Mouse (Mus musculus) heart, embryonic 12.5 days (tissue): ENCODE results near the gene Dcaf5. TPM values are rescaled to one million over a fixed set of nuclear protein-coding genes. Genes with fewer than 3 reads are reported as not detected.

Experiments used
- ATAC-seq: fragments of 200-750 bp; cut with Nextera tagmentation; 2 replicates; pipeline ENCODE4 v1.8.0; 2017; ENCODE audit warnings: moderate TSS enrichment, moderate library complexity; ENCODE audit not compliant: insufficient number of reproducible peaks, low FRiP score
- H3K27ac ChIP-seq: fragments of 300-500 bp; sonication (generic); 2 replicates; pipeline ENCODE4 v1.5.1; 2016; ENCODE audit warnings: mild to moderate bottlenecking, moderate library complexity; ENCODE audit not compliant: poor library complexity, severe bottlenecking
- H3K27me3 ChIP-seq: fragments of 300-500 bp; sonication (generic); replicated peaks from 2 replicates; pipeline ENCODE4 v1.6.1; 2016; ENCODE audit warnings: mild to moderate bottlenecking, moderate library complexity
- H3K36me3 ChIP-seq: fragments of 300-500 bp; sonication (generic); 2 replicates; pipeline ENCODE4 v1.6.1; 2016; ENCODE audit warnings: mild to moderate bottlenecking, moderate library complexity
- H3K4me1 ChIP-seq: fragments of 300-500 bp; sonication (generic); replicated peaks from 2 replicates; pipeline ENCODE4 v1.6.1; 2016; ENCODE audit warnings: mild to moderate bottlenecking
- H3K4me2 ChIP-seq: fragments of 300-500 bp; sonication (generic); 2 replicates; pipeline ENCODE4 v1.6.1; 2016; ENCODE audit warnings: mild to moderate bottlenecking, moderate library complexity
- H3K4me3 ChIP-seq: fragments of 300-500 bp; sonication (generic); 2 replicates; pipeline ENCODE4 v1.5.1; 2016; ENCODE audit warnings: mild to moderate bottlenecking
- H3K9ac ChIP-seq: fragments of 300-500 bp; sonication (generic); 2 replicates; pipeline ENCODE4 v1.6.1; 2016; ENCODE audit warnings: mild to moderate bottlenecking, moderate library complexity
- H3K9me3 ChIP-seq: fragments of 300-500 bp; sonication (generic); replicated peaks from 2 replicates; pipeline ENCODE4 v1.6.1; 2016; ENCODE audit warnings: mild to moderate bottlenecking, moderate library complexity
- WGBS: fragments of 180-500 bp; shearing (Covaris S2); methylation state at CpG from one replicate; pipeline ENCODE4 v1.1.7; 2016; 5-methylcytosine and 5-hydroxymethylcytosine counted together
- polyA plus RNA-seq: library from polyadenylated mRNA; unstranded; fragments of >200 nt; fragmentation: Nextera tagmentation; extraction: Ambion mirVana; gene quantifications from 2 replicates; pipeline ENCODE4 v1.2.1, GENCODE M21; 2016

Dcaf5 gene
- polyA plus RNA-seq, 1 experiment from 2014 or later: 15.1 TPM

DNA sequence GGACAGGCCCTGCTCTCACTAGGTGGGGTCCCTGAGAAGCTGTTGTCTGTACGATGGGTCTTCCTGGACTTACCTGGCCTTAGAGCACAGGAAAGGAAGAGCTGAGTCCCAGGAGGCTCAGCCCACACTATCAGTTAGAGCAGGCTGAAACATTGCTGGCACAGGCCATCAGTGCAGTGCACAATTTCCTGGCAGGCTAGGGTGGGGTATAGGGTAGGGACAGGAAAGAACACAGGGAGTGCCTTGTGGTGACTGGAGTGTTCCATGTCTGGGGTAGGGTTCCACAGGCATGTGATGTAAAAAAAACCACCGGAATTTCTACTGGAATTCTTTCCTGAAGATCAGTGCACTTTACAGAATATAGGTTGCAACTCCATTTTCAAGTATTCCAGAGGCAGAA, 117.3 kb downstream of the Dcaf5 start:
- Histone ChIP-seq H3K4me2 (no peak overlapping the region), H3K9ac (no peak overlapping the region), H3K27ac (0 out of 2 replicates have a peak overlapping the region, but pooled peaks have one; percentile 15), H3K27me3 (no peaks in the 10 kb centered on the region), H3K4me1 (peaks cover 18% of the 10 kb centered on the region), H3K36me3 (no peaks in the 10 kb centered on the region), H3K9me3 (no peaks in the 10 kb centered on the region; the same call in 1 of the 2 replicates), H3K4me3 (no peak overlapping the region)
- 55% methylated on average over 2 of the region's 2 CpGs for WGBS
- ATAC-seq: peak; percentile 73; the same call in 1 of the 2 replicates

DNA sequence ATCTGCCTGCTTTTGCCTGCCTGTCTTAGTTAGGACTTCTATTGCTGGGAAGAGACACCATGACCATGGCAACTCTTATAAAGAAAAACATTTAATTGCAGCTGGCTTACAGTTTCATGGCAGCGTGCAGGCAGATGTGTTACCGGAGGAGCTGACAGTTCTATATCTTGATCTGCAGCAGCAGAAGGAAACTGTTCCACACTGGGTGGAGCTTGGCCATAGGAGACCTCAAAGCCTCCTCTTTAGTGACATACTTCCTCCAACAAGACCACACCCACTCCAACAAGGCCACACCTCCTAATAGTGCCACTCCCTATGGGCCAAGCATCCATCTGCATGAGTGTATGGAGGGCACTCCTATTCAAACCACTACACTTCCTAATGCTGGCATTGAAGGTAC, 121.1 kb downstream of the Dcaf5 start:
- 62% methylated on average over 2 of the region's 2 CpGs for WGBS
- Histone ChIP-seq H3K4me1 (peaks cover 8% of the 10 kb centered on the region), H3K4me2 (no peak overlapping the region), H3K27me3 (no peaks in the 10 kb centered on the region), H3K27ac (no peak overlapping the region), H3K4me3 (no peak overlapping the region), H3K9ac (no peak overlapping the region), H3K9me3 (no peaks in the 10 kb centered on the region; the same call in 1 of the 2 replicates), H3K36me3 (no peaks in the 10 kb centered on the region)
- no peak for ATAC-seq

DNA sequence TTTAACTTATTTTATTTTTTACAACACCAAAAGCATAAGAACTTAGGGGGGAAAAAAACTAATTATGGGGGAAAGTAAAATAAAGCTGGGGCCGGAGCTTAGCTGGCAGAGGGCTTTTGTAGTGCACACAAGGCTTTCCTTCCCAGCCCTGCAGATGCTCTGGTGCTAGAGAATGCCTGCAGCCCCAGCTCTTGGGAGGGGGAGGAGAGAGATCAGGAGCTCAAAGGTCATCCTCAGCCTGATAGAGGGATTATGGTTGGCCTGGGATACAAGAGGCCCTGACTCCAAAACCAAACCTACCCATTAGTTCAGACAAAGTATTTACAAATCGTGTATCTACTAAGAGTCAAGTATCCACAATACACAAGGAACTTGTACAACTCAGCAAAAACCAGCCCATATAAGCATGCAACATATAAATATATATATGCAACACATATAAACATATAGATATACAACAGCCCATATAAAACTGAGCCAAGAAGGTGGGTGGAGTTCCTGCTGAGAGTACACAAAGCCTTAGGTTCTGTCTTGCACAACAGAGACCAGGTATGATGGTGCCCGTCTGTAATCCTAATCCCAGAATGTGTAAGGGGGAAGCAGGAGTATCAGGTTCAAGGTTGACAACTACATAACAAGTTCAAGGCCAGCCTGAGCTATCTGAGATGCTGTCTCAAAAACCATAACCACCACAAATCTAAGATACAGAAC, 124.3 kb downstream of the Dcaf5 start:
- no peaks in the 10 kb centered on the region for H3K36me3 ChIP-seq
- no peaks in the 10 kb centered on the region for H3K27me3 ChIP-seq
- no peaks in the 10 kb centered on the region; the same call in 1 of the 2 replicates for H3K9me3 ChIP-seq
- no peak overlapping the region for H3K4me3 ChIP-seq
- WGBS: 75% methylated on average over 3 of the region's 3 CpGs
- H3K4me2 ChIP-seq: no peak overlapping the region
- ATAC-seq: no peak
- peaks cover 8% of the 10 kb centered on the region for H3K4me1 ChIP-seq
- no peak overlapping the region for H3K27ac ChIP-seq
- H3K9ac ChIP-seq: no peak overlapping the region

DNA sequence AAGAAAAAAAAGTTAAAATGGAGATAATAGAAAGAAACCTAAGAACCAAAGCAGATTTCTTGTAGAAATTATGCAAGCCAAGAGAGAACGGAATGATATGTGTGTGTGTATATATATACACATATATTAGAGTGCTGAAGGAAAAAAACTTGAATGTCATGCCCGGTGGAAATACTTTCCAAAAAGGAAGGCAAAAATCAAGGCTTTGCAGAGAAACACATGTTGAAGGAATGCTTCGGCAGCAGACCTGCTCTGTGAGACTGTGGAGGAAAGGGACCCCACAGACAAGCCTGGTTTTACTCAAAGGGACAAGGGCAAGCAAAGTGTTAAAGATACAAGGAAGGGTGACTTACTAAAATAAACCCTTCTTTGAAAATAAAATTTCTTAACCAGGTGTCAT, 128.8 kb downstream of the Dcaf5 start:
- no peak for ATAC-seq
- H3K4me1 ChIP-seq: no peaks in the 10 kb centered on the region
- no peak overlapping the region for H3K4me3 ChIP-seq
- no peaks in the 10 kb centered on the region for H3K36me3 ChIP-seq
- no peak overlapping the region for H3K27ac ChIP-seq
- 65% methylated on average over 3 of the region's 3 CpGs for WGBS
- peaks cover 14% of the 10 kb centered on the region for H3K9me3 ChIP-seq
- H3K9ac ChIP-seq: no peak overlapping the region
- H3K27me3 ChIP-seq: no peaks in the 10 kb centered on the region
- H3K4me2 ChIP-seq: no peak overlapping the region

DNA sequence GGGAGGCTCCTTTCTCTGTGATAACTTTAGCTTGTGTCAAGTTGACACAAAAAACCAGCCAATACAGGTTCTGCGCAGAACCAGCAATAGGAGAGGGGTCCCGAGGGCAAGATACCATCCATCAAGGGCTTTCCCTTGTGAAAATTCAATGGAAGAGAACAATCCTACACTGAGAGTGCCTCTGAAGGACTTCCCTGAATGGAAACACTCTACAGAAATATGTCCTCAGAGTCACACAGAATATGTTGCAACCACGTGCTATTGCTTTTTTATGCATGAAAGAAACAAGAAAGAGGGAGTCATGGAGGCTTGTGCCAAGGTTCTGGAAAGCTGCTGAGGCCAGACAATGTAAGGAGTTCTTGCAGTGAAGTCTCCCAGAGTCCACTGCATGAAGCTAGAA, 131.9 kb downstream of the Dcaf5 start:
- ATAC-seq: no peak
- Histone ChIP-seq H3K9ac (no peak overlapping the region), H3K4me3 (no peak overlapping the region), H3K4me1 (no peaks in the 10 kb centered on the region), H3K36me3 (no peaks in the 10 kb centered on the region), H3K9me3 (peaks cover 14% of the 10 kb centered on the region), H3K27me3 (no peaks in the 10 kb centered on the region), H3K27ac (no peak overlapping the region), H3K4me2 (no peak overlapping the region)
- WGBS: 89% methylated on average over 3 of the region's 3 CpGs

DNA sequence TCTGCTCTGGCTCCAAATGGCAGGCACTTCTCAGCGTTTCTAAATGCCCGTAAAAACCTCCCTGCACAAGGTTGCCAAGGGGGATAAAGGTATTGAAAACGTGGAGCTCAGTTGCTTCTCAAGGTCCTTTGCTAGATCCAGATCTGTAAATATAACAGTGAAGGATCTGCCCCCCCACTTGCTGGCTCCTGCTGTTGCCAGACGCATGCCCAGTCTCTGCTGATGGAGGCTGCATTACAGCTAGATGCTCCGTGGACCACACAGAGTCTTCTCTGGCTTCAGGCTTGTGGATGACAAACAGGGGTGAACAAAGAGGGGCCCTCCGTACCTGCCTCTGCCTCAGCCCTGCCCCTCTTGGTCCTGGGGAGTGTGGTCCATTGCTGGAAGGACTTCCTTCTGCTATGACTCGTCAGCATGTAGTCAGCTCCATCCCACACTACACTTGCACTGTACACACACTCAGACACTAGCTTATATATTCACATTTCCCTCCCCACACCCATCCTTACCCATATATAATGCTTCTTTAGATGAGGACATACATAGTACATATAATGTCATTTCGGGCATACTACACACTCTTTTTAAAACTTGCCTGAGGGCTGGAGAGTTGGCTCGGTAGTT, 135.5 kb downstream of the Dcaf5 start:
- H3K9ac ChIP-seq: no peak overlapping the region
- H3K36me3 ChIP-seq: no peaks in the 10 kb centered on the region
- 74% methylated on average over 9 of the region's 9 CpGs for WGBS
- ATAC-seq: no peak
- H3K4me3 ChIP-seq: no peak overlapping the region
- no peak overlapping the region for H3K27ac ChIP-seq
- H3K4me1 ChIP-seq: no peaks in the 10 kb centered on the region
- peaks cover 14% of the 10 kb centered on the region for H3K9me3 ChIP-seq
- H3K27me3 ChIP-seq: no peaks in the 10 kb centered on the region
- no peak overlapping the region for H3K4me2 ChIP-seq

DNA sequence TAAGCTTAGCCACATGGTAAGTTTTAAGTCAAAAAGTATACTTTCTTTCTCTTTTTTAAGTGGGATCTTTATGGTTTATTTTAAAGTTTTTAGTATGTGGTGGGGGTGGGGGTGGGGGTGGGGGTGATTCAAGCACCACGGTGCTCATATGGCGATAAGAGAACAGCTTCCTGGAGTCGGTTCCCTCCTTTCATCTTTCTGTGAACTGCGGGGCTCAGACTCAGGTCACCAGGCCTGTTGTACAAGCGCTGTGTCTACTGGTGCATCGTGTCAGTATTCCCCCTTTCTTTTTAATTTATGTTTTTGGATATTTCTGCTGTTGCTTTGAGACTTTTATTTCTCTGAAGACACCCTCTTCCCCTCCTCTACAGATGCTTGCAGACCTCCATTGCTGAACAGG, 137.7 kb downstream of the Dcaf5 start:
- no peak overlapping the region for H3K4me3 ChIP-seq
- no peaks in the 10 kb centered on the region for H3K4me1 ChIP-seq
- no peaks in the 10 kb centered on the region for H3K27me3 ChIP-seq
- H3K4me2 ChIP-seq: no peak overlapping the region
- no peak overlapping the region for H3K27ac ChIP-seq
- no peak for ATAC-seq
- 44% methylated on average over 6 of the region's 6 CpGs for WGBS
- H3K9ac ChIP-seq: no peak overlapping the region
- H3K9me3 ChIP-seq: peaks cover under 1% of the 10 kb centered on the region; the same call in 1 of the 2 replicates
- H3K36me3 ChIP-seq: no peaks in the 10 kb centered on the region

DNA sequence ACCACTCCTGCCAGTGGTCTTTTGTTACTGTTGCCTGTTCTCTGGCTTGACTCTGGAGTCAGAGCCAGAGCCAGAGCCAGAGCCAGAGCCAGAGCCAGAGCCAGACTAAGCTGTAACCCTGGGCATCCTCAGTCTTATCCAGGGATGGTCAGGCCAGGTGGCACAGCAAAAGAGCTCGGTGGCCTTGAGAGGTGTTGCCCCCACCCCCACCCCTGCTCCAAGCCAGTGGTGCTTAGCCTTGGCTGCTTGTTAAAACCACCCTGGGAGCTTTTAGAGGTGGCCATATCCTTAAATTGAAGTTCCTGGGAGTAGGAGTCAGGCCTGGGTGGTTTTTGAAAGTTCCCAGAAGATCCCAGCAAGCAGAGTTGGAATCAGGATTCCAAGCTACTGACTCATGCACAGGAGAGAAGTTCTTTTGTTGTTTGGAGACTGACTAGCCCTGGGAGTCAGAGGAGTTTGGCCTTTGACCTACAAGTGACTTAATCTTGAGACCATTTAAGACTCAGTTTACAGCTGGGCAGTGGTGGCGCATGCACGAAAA, 144.4 kb downstream of the Dcaf5 start:
- H3K4me2 ChIP-seq: no peak overlapping the region
- no peak for ATAC-seq
- H3K27me3 ChIP-seq: no peaks in the 10 kb centered on the region
- peaks cover 29% of the 10 kb centered on the region for H3K4me1 ChIP-seq
- H3K4me3 ChIP-seq: no peak overlapping the region
- H3K36me3 ChIP-seq: no peaks in the 10 kb centered on the region
- no peak overlapping the region for H3K9ac ChIP-seq
- no peak overlapping the region for H3K27ac ChIP-seq
- no peaks in the 10 kb centered on the region for H3K9me3 ChIP-seq
- WGBS: 53% methylated on average over 3 of the region's 3 CpGs

DNA sequence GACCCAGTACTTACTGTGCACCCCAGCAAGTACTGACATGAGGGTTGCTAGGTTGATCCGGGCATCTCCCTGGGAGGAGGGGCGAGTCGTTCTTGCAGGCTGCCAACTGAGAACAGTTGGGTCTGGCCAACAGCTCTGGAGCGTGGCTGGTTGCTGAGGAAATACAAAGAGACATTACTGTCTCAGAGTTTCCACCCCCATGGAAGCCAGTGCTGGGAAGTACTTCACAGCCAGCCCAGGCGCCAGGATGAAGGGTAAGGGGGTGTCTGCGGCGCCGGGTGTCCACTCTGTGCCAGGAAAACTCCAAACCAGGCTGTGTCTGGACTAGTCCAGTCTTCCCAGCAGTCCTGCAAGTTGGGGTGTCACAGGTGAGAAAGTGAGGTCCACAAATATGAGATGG, 145.4 kb downstream of the Dcaf5 start:
- no peaks in the 10 kb centered on the region for H3K9me3 ChIP-seq
- peak; percentile 73 for ATAC-seq
- peaks cover 29% of the 10 kb centered on the region for H3K4me1 ChIP-seq
- no peaks in the 10 kb centered on the region for H3K27me3 ChIP-seq
- WGBS: 63% methylated on average over 8 of the region's 8 CpGs
- H3K4me3 ChIP-seq: no peak overlapping the region
- H3K9ac ChIP-seq: no peak overlapping the region
- no peak overlapping the region for H3K4me2 ChIP-seq
- H3K36me3 ChIP-seq: no peaks in the 10 kb centered on the region
- no peak overlapping the region for H3K27ac ChIP-seq

DNA sequence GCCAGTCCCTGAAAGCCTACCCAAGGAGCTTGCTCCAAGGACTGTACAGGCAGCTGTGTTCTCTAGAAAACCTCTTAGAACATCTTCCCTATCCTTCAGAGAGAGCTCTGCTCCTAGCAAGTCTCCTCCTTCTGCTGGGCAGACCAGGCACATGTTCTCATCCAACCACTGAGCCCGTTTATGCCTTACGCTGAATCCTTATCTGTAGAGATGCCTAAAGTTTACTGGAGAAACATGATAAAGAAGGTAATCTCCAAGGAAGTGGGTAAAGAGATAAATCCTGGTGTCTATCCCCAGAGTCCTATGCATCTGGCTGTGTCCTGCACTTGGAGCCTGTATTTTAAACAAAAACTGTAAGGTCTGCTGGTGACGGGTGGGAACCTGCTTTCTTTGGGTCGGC, 145.9 kb downstream of the Dcaf5 start:
- H3K4me3 ChIP-seq: no peak overlapping the region
- WGBS: 51% methylated on average over 4 of the region's 4 CpGs

DNA sequence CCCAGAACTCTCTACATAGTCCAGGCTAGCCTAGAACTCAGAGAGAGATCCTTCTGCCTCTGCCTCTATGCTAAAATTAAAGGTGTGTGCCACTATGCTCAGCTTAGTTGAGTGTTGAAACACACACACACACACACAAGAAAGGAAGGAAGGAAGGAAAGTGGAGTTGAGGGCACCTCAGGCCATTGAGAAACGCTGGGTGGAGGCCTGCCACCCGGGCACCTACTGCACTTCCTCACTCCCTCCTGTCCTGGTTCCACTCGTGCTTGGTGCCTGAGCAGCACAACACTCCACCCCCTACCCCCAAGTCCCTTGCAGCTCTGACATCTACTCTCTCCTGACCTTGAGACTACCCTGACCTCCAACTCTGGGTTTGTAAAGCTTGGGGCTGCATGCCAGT, 146.7 kb downstream of the Dcaf5 start:
- no peak overlapping the region for H3K9ac ChIP-seq
- ATAC-seq: no peak
- H3K27ac ChIP-seq: no peak overlapping the region
- H3K9me3 ChIP-seq: no peaks in the 10 kb centered on the region
- no peaks in the 10 kb centered on the region for H3K27me3 ChIP-seq
- no peaks in the 10 kb centered on the region for H3K36me3 ChIP-seq
- peaks cover 29% of the 10 kb centered on the region for H3K4me1 ChIP-seq
- no peak overlapping the region for H3K4me2 ChIP-seq
- WGBS: 51% methylated on average over 3 of the region's 3 CpGs
- H3K4me3 ChIP-seq: no peak overlapping the region

More for the DNA sequence above, 145.9 kb downstream of the Dcaf5 start:
- Histone ChIP-seq H3K9me3 (no peaks in the 10 kb centered on the region), H3K27me3 (no peaks in the 10 kb centered on the region), H3K4me2 (no peak overlapping the region), H3K4me1 (peaks cover 29% of the 10 kb centered on the region), H3K27ac (no peak overlapping the region), H3K36me3 (no peaks in the 10 kb centered on the region), H3K9ac (no peak overlapping the region)
- ATAC-seq: no peak
